Mouse (Mus musculus) heart, embryonic 13.5 days (tissue): ENCODE measurements around the gene Thumpd3. TPM values are rescaled to one million over a fixed set of nuclear protein-coding genes. Genes with fewer than 3 reads are reported as not detected.

ENCODE experiments used
- ATAC-seq: fragments of 200-750 bp; cut with Nextera tagmentation; 2 replicates; pipeline ENCODE4 v1.8.0; 2017; ENCODE audit warnings: moderate TSS enrichment; ENCODE audit not compliant: insufficient number of reproducible peaks, low FRiP score, low TSS enrichment; ENCODE audit errors: extremely low read depth
- H3K27ac ChIP-seq: fragments of 300-500 bp; sonication (generic); replicated peaks from 2 replicates; pipeline ENCODE4 v1.5.1; 2015; ENCODE audit warnings: moderate library complexity, mild to moderate bottlenecking, inconsistent platforms
- H3K27me3 ChIP-seq: fragments of 300-500 bp; sonication (generic); replicated peaks from 2 replicates; pipeline ENCODE4 v1.6.1; 2015; ENCODE audit warnings: mild to moderate bottlenecking, inconsistent platforms
- H3K36me3 ChIP-seq: fragments of 300-500 bp; sonication (generic); 2 replicates; pipeline ENCODE4 v1.6.1; 2015; ENCODE audit warnings: mild to moderate bottlenecking, inconsistent platforms
- H3K4me1 ChIP-seq: fragments of 300-500 bp; sonication (generic); 2 replicates; pipeline ENCODE4 v1.6.1; 2015; ENCODE audit warnings: inconsistent platforms
- H3K4me2 ChIP-seq: fragments of 300-500 bp; sonication (generic); 2 replicates; pipeline ENCODE4 v1.6.1; 2015; ENCODE audit warnings: inconsistent platforms, mild to moderate bottlenecking, moderate library complexity
- H3K4me3 ChIP-seq: fragments of 300-500 bp; sonication (generic); 2 replicates; pipeline ENCODE4 v1.5.1; 2015; ENCODE audit warnings: moderate library complexity, mild to moderate bottlenecking, inconsistent platforms
- H3K9ac ChIP-seq: fragments of 300-500 bp; sonication (generic); 2 replicates; pipeline ENCODE4 v1.6.1; 2015; ENCODE audit warnings: inconsistent platforms, mild to moderate bottlenecking, moderate library complexity
- H3K9me3 ChIP-seq: fragments of 300-500 bp; sonication (generic); 2 replicates; pipeline ENCODE4 v1.6.1; 2016; ENCODE audit warnings: inconsistent platforms
- WGBS: fragments of 180-500 bp; shearing (Covaris S2); methylation state at CpG from one replicate; pipeline ENCODE4 v1.1.7; 2015; ENCODE audit warnings: mixed read lengths; 5-methylcytosine and 5-hydroxymethylcytosine counted together
- polyA plus RNA-seq: library from polyadenylated mRNA; unstranded; fragments of >200 nt; fragmentation: Nextera tagmentation; extraction: Ambion mirVana; gene quantifications from 2 replicates; pipeline ENCODE4 v1.2.1, GENCODE M21; 2015

Gene Thumpd3
- polyA plus RNA-seq, 1 experiment from 2014 or later = 32.2 TPM

DNA sequence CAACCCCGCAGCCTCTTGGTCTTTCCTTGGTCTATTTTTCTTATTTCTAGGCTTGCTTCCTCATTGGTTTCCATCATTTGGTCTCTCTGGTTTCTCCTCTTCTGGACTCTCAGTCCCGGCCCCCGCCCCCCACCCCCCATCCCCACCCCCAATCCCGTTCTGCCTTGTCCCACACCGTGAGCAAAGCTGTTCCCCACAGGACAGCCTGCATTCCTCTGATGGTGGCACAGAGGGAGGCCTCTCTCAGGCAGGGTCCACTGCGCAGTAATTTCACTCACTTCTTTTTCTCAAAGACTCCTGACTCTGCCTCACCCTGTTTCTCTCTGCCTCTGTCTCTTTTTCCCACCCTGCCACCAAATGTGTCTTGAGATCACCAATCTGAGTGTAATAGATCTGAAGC lies 27.9 kb upstream of the Thumpd3 start:
- WGBS = 34% methylated on average over 6 of the region's 6 CpGs
- H3K27me3 ChIP-seq = no peaks in the 10 kb centered on the region
- H3K4me1 ChIP-seq = peaks cover under 1% of the 10 kb centered on the region; the same call in 1 of the 2 replicates
- no peaks in the 10 kb centered on the region for H3K36me3 ChIP-seq
- H3K4me3 ChIP-seq = no peak overlapping the region
- no peak overlapping the region for H3K4me2 ChIP-seq
- H3K9me3 ChIP-seq = no peaks in the 10 kb centered on the region
- no peak overlapping the region for H3K27ac ChIP-seq
- ATAC-seq = no peak
- no peak overlapping the region for H3K9ac ChIP-seq

DNA sequence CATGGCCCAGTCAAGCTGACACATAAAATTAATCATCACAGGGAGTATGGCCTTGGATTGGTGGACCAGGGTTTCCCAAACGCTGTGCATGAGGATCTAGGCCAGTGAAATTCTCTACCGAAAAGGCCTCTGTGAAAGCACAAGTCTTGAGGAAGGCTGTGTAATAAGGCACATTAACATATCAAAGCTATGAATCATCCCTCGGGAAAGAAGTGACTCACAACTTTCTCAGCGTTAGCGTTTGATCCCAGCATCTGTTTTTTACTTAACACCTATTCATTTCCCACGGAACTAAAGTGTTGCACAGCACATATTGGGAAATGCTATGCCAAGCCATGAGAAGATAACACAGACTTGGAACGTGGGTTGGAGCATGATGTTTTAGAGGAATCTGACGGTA lies 21.2 kb upstream of the Thumpd3 start:
- H3K4me3 ChIP-seq = no peak overlapping the region
- H3K36me3 ChIP-seq = no peaks in the 10 kb centered on the region
- H3K27me3 ChIP-seq = no peaks in the 10 kb centered on the region
- H3K4me2 ChIP-seq = no peak overlapping the region
- H3K9me3 ChIP-seq = no peaks in the 10 kb centered on the region
- no peak for ATAC-seq
- no peak overlapping the region for H3K9ac ChIP-seq
- 40% methylated on average over 8 of the region's 8 CpGs for WGBS
- 0 out of 2 replicates have a peak, but pooled peaks cover 4% of the 10 kb centered on the region for H3K4me1 ChIP-seq
- H3K27ac ChIP-seq = no peak overlapping the region

DNA sequence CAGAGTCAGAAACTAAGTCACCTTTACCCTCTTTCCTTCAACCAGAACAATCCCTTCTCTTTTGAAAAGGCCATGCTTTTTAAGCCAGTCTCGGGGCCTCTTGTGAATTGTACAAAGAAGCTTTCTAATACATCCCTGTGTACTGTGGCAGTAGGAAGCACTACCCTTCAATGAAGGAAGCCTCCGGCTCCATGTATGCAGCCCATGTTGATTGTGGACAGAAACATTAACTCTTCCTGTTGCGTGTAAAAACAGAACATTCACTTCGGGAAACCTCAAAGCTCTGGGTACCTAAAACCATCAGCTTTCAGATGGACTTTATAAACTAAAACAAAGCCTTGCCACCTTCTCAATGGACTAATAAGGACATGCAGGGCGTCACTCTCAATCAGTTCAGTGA lies 20.3 kb upstream of the Thumpd3 start:
- Histone ChIP-seq H3K9ac (no peak overlapping the region), H3K9me3 (no peaks in the 10 kb centered on the region), H3K36me3 (no peaks in the 10 kb centered on the region), H3K27me3 (no peaks in the 10 kb centered on the region), H3K4me1 (0 out of 2 replicates have a peak, but pooled peaks cover 4% of the 10 kb centered on the region), H3K4me2 (no peak overlapping the region), H3K4me3 (no peak overlapping the region), H3K27ac (no peak overlapping the region; the same call in 1 of the 2 replicates)
- WGBS = 72% methylated on average over 5 of the region's 5 CpGs
- ATAC-seq = no peak

GRCm38 (mm10) chr6:113027446-113027845 lies 18.6 kb upstream of the Thumpd3 start:
- Histone ChIP-seq H3K27me3 (no peaks in the 10 kb centered on the region), H3K4me3 (no peak overlapping the region), H3K27ac (no peak overlapping the region), H3K36me3 (no peaks in the 10 kb centered on the region), H3K9me3 (no peaks in the 10 kb centered on the region), H3K4me2 (no peak overlapping the region), H3K4me1 (0 out of 2 replicates have a peak, but pooled peaks cover 4% of the 10 kb centered on the region), H3K9ac (no peak overlapping the region)
- no peak for ATAC-seq
- WGBS = 24% methylated on average over 2 of the region's 2 CpGs

- H3K4me3 ChIP-seq = no peak overlapping the region
- no peaks in the 10 kb centered on the region for H3K9me3 ChIP-seq
- H3K27me3 ChIP-seq = no peaks in the 10 kb centered on the region
- H3K36me3 ChIP-seq = no peaks in the 10 kb centered on the region
- no peak overlapping the region for H3K27ac ChIP-seq
- 0 out of 2 replicates have a peak, but pooled peaks cover 4% of the 10 kb centered on the region for H3K4me1 ChIP-seq
- H3K4me2 ChIP-seq = no peak overlapping the region
- H3K9ac ChIP-seq = no peak overlapping the region
- 55% methylated on average over 3 of the region's 3 CpGs for WGBS
- ATAC-seq = no peak
Measured at GRCm38 (mm10) chr6:113029006-113029405, 17.0 kb upstream of the Thumpd3 start.

DNA sequence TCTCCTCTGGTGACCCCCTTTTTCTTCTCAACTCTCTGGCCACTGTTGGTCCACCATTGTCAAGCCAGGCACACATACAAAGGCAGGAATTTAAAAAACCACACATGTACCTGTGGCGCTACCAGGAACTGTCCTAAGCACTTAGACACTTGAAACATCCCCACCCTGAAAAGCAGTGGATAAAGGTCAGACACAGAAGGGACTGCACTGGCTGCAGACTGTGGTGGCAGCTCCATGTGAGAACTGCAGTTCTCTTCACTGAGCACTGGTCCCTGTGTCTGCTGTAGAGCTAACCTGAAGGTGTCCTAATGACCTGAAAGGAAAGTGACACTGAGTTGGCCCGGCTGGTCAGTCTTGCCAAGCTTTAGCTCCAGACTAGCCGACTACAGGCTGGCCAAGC lies 15.5 kb upstream of the Thumpd3 start:
- H3K27ac ChIP-seq = no peak overlapping the region
- no peak overlapping the region for H3K4me3 ChIP-seq
- H3K4me1 ChIP-seq = no peaks in the 10 kb centered on the region
- no peaks in the 10 kb centered on the region for H3K9me3 ChIP-seq
- no peaks in the 10 kb centered on the region for H3K27me3 ChIP-seq
- no peaks in the 10 kb centered on the region for H3K36me3 ChIP-seq
- no peak for ATAC-seq
- 66% methylated on average over 3 of the region's 3 CpGs for WGBS
- H3K9ac ChIP-seq = no peak overlapping the region
- no peak overlapping the region for H3K4me2 ChIP-seq

GRCm38 (mm10) chr6:113030970-113031660 lies 14.9 kb upstream of the Thumpd3 start:
- no peaks in the 10 kb centered on the region for H3K4me1 ChIP-seq
- H3K27ac ChIP-seq = no peak overlapping the region
- no peak for ATAC-seq
- no peaks in the 10 kb centered on the region for H3K27me3 ChIP-seq
- WGBS = 64% methylated on average over 10 of the region's 10 CpGs
- H3K9ac ChIP-seq = no peak overlapping the region
- no peak overlapping the region for H3K4me2 ChIP-seq
- H3K9me3 ChIP-seq = no peaks in the 10 kb centered on the region
- no peaks in the 10 kb centered on the region for H3K36me3 ChIP-seq
- H3K4me3 ChIP-seq = no peak overlapping the region

GRCm38 (mm10) chr6:113032121-113032520 lies 13.9 kb upstream of the Thumpd3 start:
- Histone ChIP-seq H3K9me3 (no peaks in the 10 kb centered on the region), H3K27me3 (no peaks in the 10 kb centered on the region), H3K4me1 (no peaks in the 10 kb centered on the region), H3K9ac (no peak overlapping the region), H3K4me3 (no peak overlapping the region), H3K4me2 (no peak overlapping the region), H3K36me3 (no peaks in the 10 kb centered on the region), H3K27ac (no peak overlapping the region)
- ATAC-seq = no peak
- 61% methylated on average over 3 of the region's 3 CpGs for WGBS

- no peak for ATAC-seq
- Histone ChIP-seq H3K36me3 (no peaks in the 10 kb centered on the region), H3K4me2 (no peak overlapping the region), H3K9me3 (no peaks in the 10 kb centered on the region), H3K9ac (no peak overlapping the region), H3K4me1 (no peaks in the 10 kb centered on the region), H3K27ac (no peak overlapping the region), H3K27me3 (no peaks in the 10 kb centered on the region), H3K4me3 (no peak overlapping the region)
- 83% methylated on average over 2 of the region's 2 CpGs for WGBS
Measured at GRCm38 (mm10) chr6:113033185-113033584, 12.8 kb upstream of the Thumpd3 start.

DNA sequence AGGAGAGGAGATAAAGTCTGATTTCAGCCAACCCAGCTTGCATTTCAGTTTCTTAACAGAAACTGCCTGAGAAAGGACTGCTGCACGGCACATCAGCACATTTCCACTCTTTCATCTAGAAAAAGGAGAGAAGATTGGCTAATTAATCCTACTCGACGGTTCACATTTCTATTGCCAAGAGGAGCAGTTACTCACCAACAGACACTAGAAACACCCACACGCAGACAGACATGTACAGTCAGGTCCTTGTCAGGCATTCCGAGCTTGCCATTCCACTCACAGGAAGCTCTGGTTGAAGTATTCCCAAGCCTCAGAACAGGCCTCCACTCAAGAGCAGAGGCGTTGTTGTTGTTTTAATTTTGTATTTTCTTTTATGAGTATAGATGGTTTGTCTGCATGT lies 11.6 kb upstream of the Thumpd3 start:
- Histone ChIP-seq H3K27me3 (no peaks in the 10 kb centered on the region), H3K36me3 (no peaks in the 10 kb centered on the region), H3K9ac (no peak overlapping the region), H3K4me3 (no peak overlapping the region), H3K4me1 (peaks cover 6% of the 10 kb centered on the region; the same call in 1 of the 2 replicates), H3K9me3 (no peaks in the 10 kb centered on the region), H3K4me2 (no peak overlapping the region), H3K27ac (no peak overlapping the region)
- no peak for ATAC-seq
- 72% methylated on average over 6 of the region's 6 CpGs for WGBS

- WGBS = 63% methylated on average over 4 of the region's 4 CpGs
- Histone ChIP-seq H3K27ac (no peak overlapping the region), H3K4me3 (no peak overlapping the region), H3K4me2 (no peak overlapping the region), H3K9ac (no peak overlapping the region), H3K4me1 (peaks cover 6% of the 10 kb centered on the region; the same call in 1 of the 2 replicates), H3K27me3 (no peaks in the 10 kb centered on the region), H3K9me3 (no peaks in the 10 kb centered on the region), H3K36me3 (no peaks in the 10 kb centered on the region)
- ATAC-seq = no peak
Measured at GRCm38 (mm10) chr6:113036463-113037175, 9.4 kb upstream of the Thumpd3 start.
